Mouse (Mus musculus) embryonic facial prominence, embryonic 13.5 days (tissue): ENCODE measurements around the gene 4430402I18Rik. TPM values are rescaled to one million over a fixed set of nuclear protein-coding genes. Genes with fewer than 3 reads are reported as not detected.
"Not testable (repeated sequence)": the region's sequence is repeated elsewhere in the genome, so short reads cannot be mapped to it uniquely, and the experiment has no call there.

ENCODE experiments used
- ATAC-seq: fragments of 200-750 bp; cut with Nextera tagmentation; 2 replicates; pipeline ENCODE4 v1.8.0; 2017; ENCODE audit warnings: low read depth; ENCODE audit not compliant: insufficient number of reproducible peaks, insufficient read depth, low FRiP score, low TSS enrichment
- H3K27ac ChIP-seq: fragments of 300-500 bp; sonication (generic); 2 replicates; pipeline ENCODE4 v1.5.1; 2015; ENCODE audit warnings: moderate library complexity, mild to moderate bottlenecking, inconsistent platforms
- H3K27me3 ChIP-seq: fragments of 300-500 bp; sonication (generic); 2 replicates; pipeline ENCODE4 v1.6.1; 2015; ENCODE audit warnings: mild to moderate bottlenecking, inconsistent platforms
- H3K36me3 ChIP-seq: fragments of 300-500 bp; sonication (generic); 2 replicates; pipeline ENCODE4 v1.6.1; 2015; ENCODE audit warnings: mild to moderate bottlenecking, inconsistent platforms
- H3K4me1 ChIP-seq: fragments of 300-500 bp; sonication (generic); 2 replicates; pipeline ENCODE4 v1.6.1; 2015; ENCODE audit warnings: inconsistent platforms
- H3K4me2 ChIP-seq: fragments of 300-500 bp; sonication (generic); 2 replicates; pipeline ENCODE4 v1.6.1; 2015; ENCODE audit warnings: moderate library complexity, mild to moderate bottlenecking, inconsistent platforms
- H3K4me3 ChIP-seq: fragments of 300-500 bp; sonication (generic); 2 replicates; pipeline ENCODE4 v1.5.1; 2015; ENCODE audit warnings: mild to moderate bottlenecking, inconsistent platforms
- H3K9ac ChIP-seq: fragments of 300-500 bp; sonication (generic); 2 replicates; pipeline ENCODE4 v1.6.1; 2015; ENCODE audit warnings: mild to moderate bottlenecking, inconsistent platforms
- H3K9me3 ChIP-seq: fragments of 300-500 bp; sonication (generic); 2 replicates; pipeline ENCODE4 v1.6.1; 2016; ENCODE audit warnings: inconsistent platforms
- WGBS: fragments of 180-500 bp; shearing (Covaris S2); methylation state at CpG from one replicate; pipeline ENCODE4 v1.1.7; 2015; ENCODE audit warnings: mixed read lengths; 5-methylcytosine and 5-hydroxymethylcytosine counted together
- polyA plus RNA-seq: library from polyadenylated mRNA; unstranded; fragments of >200 nt; fragmentation: Nextera tagmentation; extraction: Ambion mirVana; gene quantifications from 2 replicates; pipeline ENCODE4 v1.2.1, GENCODE M21; 2015

Gene 4430402I18Rik
- polyA plus RNA-seq: 0.30 and 0.77 TPM in 2 replicates

GRCm38 (mm10) chr19:28967652-28968051, at the start of gene 4430402I18Rik:
4430402I18Rik (minus strand) TSS chr19:28967800.
- H3K27ac ChIP-seq: no peak within 1 kb of the TSS
- peaks cover 7% of the 10 kb centered on the region; the same call in 1 of the 2 replicates for H3K27me3 ChIP-seq
- no peak within 1 kb of the TSS for H3K4me3 ChIP-seq
- no peak within 1 kb of the TSS for H3K9ac ChIP-seq
- H3K4me1 ChIP-seq: peaks cover 21% of the 10 kb centered on the region
- H3K9me3 ChIP-seq: no peaks in the 10 kb centered on the region
- peak within 1 kb of the TSS; percentile 22; the same call in 1 of the 2 replicates for H3K4me2 ChIP-seq
- WGBS: 8% methylated on average over 11 of the region's 11 CpGs
- ATAC-seq: no peak
- H3K36me3 ChIP-seq: no peaks in the 10 kb centered on the region

- no peak for ATAC-seq
- Histone ChIP-seq H3K4me2 (no peak overlapping the region), H3K9ac (no peak overlapping the region), H3K4me1 (no peaks in the 10 kb centered on the region), H3K36me3 (peaks cover 73% of the 10 kb centered on the region), H3K4me3 (no peak overlapping the region), H3K27ac (no peak overlapping the region), H3K9me3 (0 out of 2 replicates have a peak, but pooled peaks cover 2% of the 10 kb centered on the region), H3K27me3 (no peaks in the 10 kb centered on the region)
- WGBS: 81% methylated on average over 5 of the region's 5 CpGs
Measured at GRCm38 (mm10) chr19:29016786-29017185, 49.2 kb upstream of the 4430402I18Rik start.

- no peak overlapping the region for H3K4me3 ChIP-seq
- no peaks in the 10 kb centered on the region for H3K4me1 ChIP-seq
- no peak overlapping the region for H3K4me2 ChIP-seq
- 74% methylated on average over 5 of the region's 5 CpGs for WGBS
- 0 out of 2 replicates have a peak, but pooled peaks cover 2% of the 10 kb centered on the region for H3K9me3 ChIP-seq
- no peaks in the 10 kb centered on the region for H3K27me3 ChIP-seq
- no peak overlapping the region for H3K9ac ChIP-seq
- no peak overlapping the region for H3K27ac ChIP-seq
- H3K36me3 ChIP-seq: peaks cover 73% of the 10 kb centered on the region
- no peak for ATAC-seq
Measured at GRCm38 (mm10) chr19:29016204-29016765, 48.7 kb upstream of the 4430402I18Rik start.

- Histone ChIP-seq H3K9me3 (0 out of 2 replicates have a peak, but pooled peaks cover 2% of the 10 kb centered on the region), H3K9ac (no peak overlapping the region), H3K27me3 (no peaks in the 10 kb centered on the region), H3K36me3 (peaks cover 75% of the 10 kb centered on the region), H3K4me2 (no peak overlapping the region), H3K27ac (no peak overlapping the region), H3K4me1 (no peaks in the 10 kb centered on the region), H3K4me3 (no peak overlapping the region)
- ATAC-seq: no peak
- 82% methylated on average over 8 of the region's 8 CpGs for WGBS
Measured at GRCm38 (mm10) chr19:29015410-29016203, 48.0 kb upstream of the 4430402I18Rik start.

GRCm38 (mm10) chr19:29014466-29015055, 47.0 kb upstream of the 4430402I18Rik start:
- 81% methylated on average over 5 of the region's 5 CpGs for WGBS
- Histone ChIP-seq H3K4me3 (no peak overlapping the region), H3K4me1 (no peaks in the 10 kb centered on the region), H3K4me2 (no peak overlapping the region), H3K27me3 (no peaks in the 10 kb centered on the region), H3K27ac (no peak overlapping the region), H3K9me3 (0 out of 2 replicates have a peak, but pooled peaks cover 2% of the 10 kb centered on the region), H3K9ac (no peak overlapping the region), H3K36me3 (peaks cover 65% of the 10 kb centered on the region)
- no peak for ATAC-seq

GRCm38 (mm10) chr19:29011355-29011990, 43.9 kb upstream of the 4430402I18Rik start:
- H3K4me2 ChIP-seq: no peak overlapping the region
- no peaks in the 10 kb centered on the region for H3K9me3 ChIP-seq
- no peak overlapping the region for H3K4me3 ChIP-seq
- peaks cover 72% of the 10 kb centered on the region for H3K36me3 ChIP-seq
- no peak overlapping the region for H3K27ac ChIP-seq
- H3K4me1 ChIP-seq: no peaks in the 10 kb centered on the region
- 88% methylated on average over 12 of the region's 12 CpGs for WGBS
- no peak overlapping the region for H3K9ac ChIP-seq
- no peak for ATAC-seq
- no peaks in the 10 kb centered on the region for H3K27me3 ChIP-seq

GRCm38 (mm10) chr19:29009046-29009445, 41.4 kb upstream of the 4430402I18Rik start:
- Histone ChIP-seq H3K4me3 (no peak overlapping the region), H3K9me3 (no peaks in the 10 kb centered on the region), H3K9ac (no peak overlapping the region), H3K27me3 (no peaks in the 10 kb centered on the region), H3K27ac (no peak overlapping the region), H3K4me1 (no peaks in the 10 kb centered on the region), H3K4me2 (no peak overlapping the region), H3K36me3 (peaks cover 70% of the 10 kb centered on the region)
- ATAC-seq: no peak
- 94% methylated on average over 11 of the region's 11 CpGs for WGBS

GRCm38 (mm10) chr19:29008069-29008706, 40.6 kb upstream of the 4430402I18Rik start:
- Histone ChIP-seq H3K9me3 (no peaks in the 10 kb centered on the region), H3K4me3 (no peak overlapping the region), H3K36me3 (peaks cover 64% of the 10 kb centered on the region), H3K4me1 (no peaks in the 10 kb centered on the region), H3K27me3 (no peaks in the 10 kb centered on the region), H3K4me2 (no peak overlapping the region), H3K9ac (no peak overlapping the region), H3K27ac (no peak overlapping the region)
- ATAC-seq: no peak
- WGBS: 89% methylated on average over 3 of the region's 3 CpGs

- H3K9me3 ChIP-seq, H3K4me3 ChIP-seq, H3K27me3 ChIP-seq, H3K27ac ChIP-seq, H3K4me1 ChIP-seq, ATAC-seq, H3K9ac ChIP-seq, H3K4me2 ChIP-seq: not testable (repeated sequence)
- peaks cover 61% of the 10 kb centered on the region for H3K36me3 ChIP-seq
- 96% methylated on average over 16 of the region's 16 CpGs for WGBS
Measured at GRCm38 (mm10) chr19:29000321-29000720, 32.7 kb upstream of the 4430402I18Rik start.

- Histone ChIP-seq H3K9me3 (no peaks in the 10 kb centered on the region), H3K4me1 (no peaks in the 10 kb centered on the region), H3K4me3 (no peak overlapping the region), H3K27me3 (no peaks in the 10 kb centered on the region), H3K36me3 (peaks cover 73% of the 10 kb centered on the region), H3K4me2 (no peak overlapping the region), H3K9ac (no peak overlapping the region), H3K27ac (no peak overlapping the region)
- WGBS: 78% methylated on average over 4 of the region's 4 CpGs
- ATAC-seq: no peak
Measured at GRCm38 (mm10) chr19:28997976-28998630, 30.5 kb upstream of the 4430402I18Rik start.

- Histone ChIP-seq H3K36me3 (peaks cover 50% of the 10 kb centered on the region), H3K4me1 (peaks cover 8% of the 10 kb centered on the region), H3K9me3 (no peaks in the 10 kb centered on the region), H3K27ac (no peak overlapping the region), H3K4me3 (no peak overlapping the region), H3K9ac (no peak overlapping the region), H3K4me2 (no peak overlapping the region), H3K27me3 (no peaks in the 10 kb centered on the region)
- WGBS: 89% methylated on average over 5 of the region's 5 CpGs
- ATAC-seq: no peak
Measured at GRCm38 (mm10) chr19:28995366-28995765, 27.8 kb upstream of the 4430402I18Rik start.
